Mouse (Mus musculus) neural tube, embryonic 14.5 days (tissue): ENCODE data around the gene Zfp651. TPM values are rescaled to one million over a fixed set of nuclear protein-coding genes. Genes with fewer than 3 reads are reported as not detected.

ENCODE experiments used
- ATAC-seq: fragments of 200-750 bp; cut with Nextera tagmentation; 2 replicates; pipeline ENCODE4 v1.8.0; 2017; ENCODE audit warnings: low read depth, mild to moderate bottlenecking, moderate TSS enrichment, moderate library complexity
- H3K27ac ChIP-seq: fragments of 300-500 bp; sonication (generic); 2 replicates; pipeline ENCODE4 v1.5.1; 2014; ENCODE audit warnings: low read depth, mild to moderate bottlenecking, control low read depth, low read length, moderate library complexity, mixed read lengths
- H3K27me3 ChIP-seq: fragments of 300-500 bp; sonication (generic); 2 replicates; pipeline ENCODE4 v1.6.1; 2014; ENCODE audit warnings: low read length; ENCODE audit not compliant: control insufficient read depth, insufficient read depth
- H3K36me3 ChIP-seq: fragments of 300-500 bp; sonication (generic); 2 replicates; pipeline ENCODE4 v1.6.1; 2014; ENCODE audit warnings: low read length, mixed read lengths; ENCODE audit not compliant: control insufficient read depth, insufficient read depth
- H3K4me1 ChIP-seq: fragments of 300-500 bp; sonication (generic); 2 replicates; pipeline ENCODE4 v1.6.1; 2014; ENCODE audit warnings: low read length; ENCODE audit not compliant: control insufficient read depth, insufficient read depth
- H3K4me2 ChIP-seq: fragments of 300-500 bp; sonication (generic); 2 replicates; pipeline ENCODE4 v1.6.1; 2014; ENCODE audit warnings: mild to moderate bottlenecking, low read depth, low read length, control low read depth
- H3K4me3 ChIP-seq: fragments of 300-500 bp; sonication (generic); 2 replicates; pipeline ENCODE4 v1.5.1; 2014; ENCODE audit warnings: low read depth, low read length, control low read depth, mixed read lengths
- H3K9ac ChIP-seq: fragments of 300-500 bp; sonication (generic); replicated peaks from 2 replicates; pipeline ENCODE4 v1.6.1; 2014; ENCODE audit warnings: low read depth, mild to moderate bottlenecking, control low read depth, low read length, mixed read lengths
- H3K9me3 ChIP-seq: fragments of 300-500 bp; sonication (generic); 2 replicates; pipeline ENCODE4 v1.6.1; 2016; ENCODE audit warnings: low read length; ENCODE audit not compliant: control insufficient read depth
- WGBS: fragments of 180-500 bp; shearing (Covaris S2); extraction: QIAGEN DNeasy Blood & Tissue Kit; methylation state at CpG from one replicate; pipeline ENCODE4 v1.1.7; 2014; 5-methylcytosine and 5-hydroxymethylcytosine counted together
- polyA plus RNA-seq: library from polyadenylated mRNA; unstranded; fragments of >200 nt; fragmentation: Nextera tagmentation; extraction: Ambion mirVana; gene quantifications from 2 replicates; pipeline ENCODE4 v1.2.1, GENCODE M21; 2014

Zfp651 gene
- polyA plus RNA-seq, 1 experiment from 2014 or later: 15.7 TPM

- Histone ChIP-seq H3K36me3 (no peaks in the 10 kb centered on the region), H3K9me3 (no peaks in the 10 kb centered on the region), H3K27me3 (peaks cover 27% of the 10 kb centered on the region), H3K27ac (no peak within 1 kb of the TSS), H3K4me2 (peak within 1 kb of the TSS; percentile 57), H3K4me1 (0 out of 2 replicates have a peak, but pooled peaks cover 4% of the 10 kb centered on the region), H3K9ac (peak within 1 kb of the TSS; percentile 48), H3K4me3 (peak within 1 kb of the TSS; percentile 31)
- WGBS: 20% methylated on average over 30 of the region's 30 CpGs
- peak; percentile 56 for ATAC-seq
Observed at GRCm38 (mm10) chr9:121777484-121778065, 18.4 kb downstream of the Zfp651 start, which contains the start of gene Klhl40. Klhl40 (plus strand) TSS chr9:121777607.

- H3K27me3 ChIP-seq: peaks cover 27% of the 10 kb centered on the region
- WGBS: 11% methylated on average over 54 of the region's 54 CpGs
Observed at GRCm38 (mm10) chr9:121778066-121778624, 19.0 kb downstream of the Zfp651 start.

GRCm38 (mm10) chr9:121784801-121785200 is 25.7 kb downstream of the Zfp651 start:
- Histone ChIP-seq H3K4me3 (no peak overlapping the region), H3K4me1 (no peaks in the 10 kb centered on the region), H3K9ac (no peak overlapping the region), H3K9me3 (no peaks in the 10 kb centered on the region), H3K27me3 (0 out of 2 replicates have a peak, but pooled peaks cover 2% of the 10 kb centered on the region), H3K36me3 (no peaks in the 10 kb centered on the region), H3K27ac (no peak overlapping the region), H3K4me2 (no peak overlapping the region)
- WGBS: 92% methylated on average over 12 of the region's 12 CpGs
- ATAC-seq: no peak

More at GRCm38 (mm10) chr9:121778066-121778624, 19.0 kb downstream of the Zfp651 start:
- no peak overlapping the region for H3K27ac ChIP-seq
- no peaks in the 10 kb centered on the region for H3K9me3 ChIP-seq
- no peaks in the 10 kb centered on the region for H3K36me3 ChIP-seq
- H3K4me2 ChIP-seq: peak overlapping the region; percentile 57
- H3K4me1 ChIP-seq: 0 out of 2 replicates have a peak, but pooled peaks cover 4% of the 10 kb centered on the region
- H3K9ac ChIP-seq: peak overlapping the region; percentile 48
- H3K4me3 ChIP-seq: peak overlapping the region; percentile 31
- ATAC-seq: peak; percentile 67

- Histone ChIP-seq H3K27ac (no peak overlapping the region), H3K4me1 (no peaks in the 10 kb centered on the region), H3K27me3 (no peaks in the 10 kb centered on the region), H3K9me3 (no peaks in the 10 kb centered on the region), H3K36me3 (no peaks in the 10 kb centered on the region), H3K4me2 (no peak overlapping the region), H3K4me3 (no peak overlapping the region), H3K9ac (no peak overlapping the region)
- WGBS: 88% methylated on average over 8 of the region's 8 CpGs
- no peak for ATAC-seq
Observed at GRCm38 (mm10) chr9:121785261-121785660, 26.1 kb downstream of the Zfp651 start.

GRCm38 (mm10) chr9:121786359-121786758 is 27.2 kb downstream of the Zfp651 start:
- H3K9ac ChIP-seq: no peak overlapping the region
- ATAC-seq: no peak
- no peaks in the 10 kb centered on the region for H3K27me3 ChIP-seq
- H3K36me3 ChIP-seq: no peaks in the 10 kb centered on the region
- 98% methylated on average over 2 of the region's 2 CpGs for WGBS
- no peak overlapping the region for H3K4me2 ChIP-seq
- H3K4me1 ChIP-seq: no peaks in the 10 kb centered on the region
- no peaks in the 10 kb centered on the region for H3K9me3 ChIP-seq
- H3K27ac ChIP-seq: no peak overlapping the region
- no peak overlapping the region for H3K4me3 ChIP-seq

GRCm38 (mm10) chr9:121791206-121791605 is 32.1 kb downstream of the Zfp651 start:
- Histone ChIP-seq H3K4me3 (no peak overlapping the region), H3K4me2 (no peak overlapping the region), H3K9ac (no peak overlapping the region), H3K9me3 (no peaks in the 10 kb centered on the region), H3K36me3 (no peaks in the 10 kb centered on the region), H3K27ac (no peak overlapping the region), H3K4me1 (no peaks in the 10 kb centered on the region), H3K27me3 (no peaks in the 10 kb centered on the region)
- no peak for ATAC-seq
- WGBS: 13% methylated on average over 5 of the region's 5 CpGs

- H3K4me1 ChIP-seq: no peaks in the 10 kb centered on the region
- H3K27ac ChIP-seq: no peak within 1 kb of the TSS
- no peak for ATAC-seq
- no peak within 1 kb of the TSS for H3K4me3 ChIP-seq
- H3K36me3 ChIP-seq: no peaks in the 10 kb centered on the region
- no peak within 1 kb of the TSS for H3K9ac ChIP-seq
- H3K27me3 ChIP-seq: no peaks in the 10 kb centered on the region
- 55% methylated on average over 23 of the region's 24 CpGs for WGBS
- no peak within 1 kb of the TSS for H3K4me2 ChIP-seq
- no peaks in the 10 kb centered on the region for H3K9me3 ChIP-seq
Observed at GRCm38 (mm10) chr9:121791757-121792521, 32.8 kb downstream of the Zfp651 start, which contains the start of gene Hhatl. Hhatl (minus strand) TSS chr9:121792507.

- 0 out of 2 replicates have a peak, but pooled peaks have one; percentile 42 for ATAC-seq
- Histone ChIP-seq H3K36me3 (no peaks in the 10 kb centered on the region), H3K9me3 (no peaks in the 10 kb centered on the region), H3K27ac (no peak overlapping the region), H3K4me1 (no peaks in the 10 kb centered on the region), H3K4me3 (no peak overlapping the region), H3K4me2 (no peak overlapping the region), H3K27me3 (no peaks in the 10 kb centered on the region), H3K9ac (no peak overlapping the region)
- 15% methylated on average over 1 of the region's 1 CpGs for WGBS
Observed at GRCm38 (mm10) chr9:121794972-121795539, 35.9 kb downstream of the Zfp651 start.
